Mouse (Mus musculus) thymus, postnatal 0 days (tissue): ENCODE data around the gene Zbtb32. TPM values are rescaled to one million over a fixed set of nuclear protein-coding genes. Genes with fewer than 3 reads are reported as not detected.

Experiments used
- DNase-seq: peaks from one replicate; pipeline ENCODE4 v3.0.0-alpha.2; 2015; ENCODE audit warnings: low spot score
- polyA plus RNA-seq: library from polyadenylated mRNA; unstranded; fragments of >200 nt; fragmentation: Nextera tagmentation; extraction: Ambion mirVana; gene quantifications from 2 replicates; pipeline ENCODE4 v1.2.1, GENCODE M21; 2015

Zbtb32 gene
- polyA plus RNA-seq, 1 experiment from 2014 or later = 0.31 TPM

DNA sequence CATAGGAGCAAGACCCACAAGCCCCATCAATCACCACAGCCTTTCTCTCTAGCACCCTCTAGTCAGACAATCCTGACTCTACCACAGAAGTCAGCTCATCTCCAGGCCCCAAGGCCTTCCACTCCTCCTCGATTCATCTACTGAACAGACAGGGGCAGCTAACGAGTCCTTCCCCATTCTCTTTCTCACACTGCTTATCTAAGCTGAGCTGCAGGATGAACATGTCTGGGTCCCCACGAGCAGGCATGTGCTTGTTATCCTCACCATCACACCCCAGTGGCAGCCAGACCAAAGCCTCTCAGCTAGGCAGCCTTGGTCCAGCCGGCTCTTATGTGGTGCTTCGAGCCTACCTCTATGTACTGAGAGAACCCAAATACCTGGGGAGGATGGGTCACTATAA, 26.3 kb downstream of the Zbtb32 start:
- DNase-seq = no peak

DNA sequence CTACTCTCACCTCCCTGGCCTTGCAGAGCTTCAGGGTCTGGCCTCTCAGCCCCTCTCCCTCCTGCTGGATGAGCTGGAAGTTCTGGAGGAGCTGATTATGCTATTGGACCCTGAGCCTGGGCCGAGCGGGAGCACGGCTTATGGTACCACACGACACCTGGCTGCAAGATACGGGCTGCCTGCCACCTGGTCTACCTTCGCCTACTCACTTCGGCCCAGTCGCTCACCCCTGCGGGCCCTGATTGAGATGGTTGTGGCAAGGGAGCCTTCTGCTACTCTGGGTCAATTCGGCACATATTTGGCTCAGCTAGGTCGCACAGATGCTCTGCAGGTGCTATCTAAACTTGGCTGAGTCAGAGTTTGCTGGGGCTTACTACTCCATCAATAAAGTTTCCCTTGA, 31.2 kb downstream of the Zbtb32 start:
- no peak for DNase-seq

DNA sequence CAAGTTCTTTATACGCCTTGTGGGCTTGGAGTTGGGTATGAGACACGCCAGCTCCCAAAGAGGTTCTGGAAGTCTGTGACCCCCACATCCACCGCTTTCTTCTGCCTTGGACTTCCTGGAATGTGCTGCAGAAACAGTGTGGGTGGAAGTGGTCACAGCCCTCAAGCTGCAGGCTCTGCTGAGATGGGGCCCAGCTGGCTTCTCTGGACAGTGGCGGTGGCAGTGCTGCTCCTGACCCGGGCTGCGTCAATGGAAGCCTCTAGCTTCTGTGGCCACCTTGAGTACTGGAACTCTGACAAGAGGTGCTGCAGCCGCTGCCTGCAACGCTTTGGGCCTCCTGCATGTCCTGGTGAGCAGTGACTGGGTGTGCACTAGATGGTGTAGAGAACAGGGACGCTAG, 32.7 kb downstream of the Zbtb32 start:
- DNase-seq = no peak

DNA sequence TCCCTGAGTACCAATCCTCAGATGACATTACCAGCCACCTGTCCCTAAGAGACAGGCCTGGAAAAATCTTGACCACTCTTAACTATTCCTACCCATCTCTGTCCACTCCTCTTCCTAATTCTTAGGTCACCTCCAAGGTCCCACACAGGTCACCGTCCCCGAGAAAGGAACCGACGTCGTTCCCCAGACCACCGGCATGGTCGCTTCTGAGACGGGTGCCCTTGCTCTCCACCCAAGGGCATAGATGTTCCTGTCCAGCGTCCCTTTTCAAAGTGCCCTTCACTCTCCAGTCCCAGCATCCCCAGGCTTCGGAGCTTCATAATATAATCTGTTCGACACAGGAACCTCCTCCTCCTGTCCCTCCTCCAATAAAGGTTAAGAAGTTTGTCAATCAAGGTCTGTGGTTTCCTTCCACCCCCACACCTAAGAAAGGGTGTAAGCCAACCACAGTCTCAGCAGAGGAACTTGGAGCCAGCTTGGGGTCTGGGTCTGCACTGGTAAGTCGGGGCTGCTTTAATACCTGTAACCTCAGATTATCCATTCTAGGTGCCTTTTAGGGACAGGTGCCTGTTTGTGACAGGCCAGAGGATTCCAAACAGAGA, 33.6 kb downstream of the Zbtb32 start, which contains the start of gene Igflr1:
TSS of gene Igflr1 (plus strand) at position 458 of the 602 bp plus-strand sequence.
- no peak for DNase-seq

DNA sequence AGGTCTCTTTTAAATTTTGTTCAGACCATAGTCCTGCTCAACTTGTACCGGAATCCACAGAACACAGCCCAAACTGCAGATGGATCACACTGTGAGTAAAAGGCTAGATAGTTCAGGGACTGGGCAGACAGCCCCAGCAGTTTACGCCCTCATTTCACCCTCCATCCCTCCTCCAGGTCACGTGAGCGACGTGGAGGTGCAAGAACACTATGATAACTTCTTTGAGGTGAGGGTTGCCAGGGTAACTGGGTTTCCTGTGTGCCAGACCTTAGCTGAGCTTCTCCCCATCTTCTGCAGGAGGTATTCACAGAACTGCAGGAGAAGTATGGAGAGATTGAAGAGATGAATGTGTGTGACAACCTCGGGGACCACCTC, 34.8 kb downstream of the Zbtb32 start:
- DNase-seq = peak; percentile 50

DNA sequence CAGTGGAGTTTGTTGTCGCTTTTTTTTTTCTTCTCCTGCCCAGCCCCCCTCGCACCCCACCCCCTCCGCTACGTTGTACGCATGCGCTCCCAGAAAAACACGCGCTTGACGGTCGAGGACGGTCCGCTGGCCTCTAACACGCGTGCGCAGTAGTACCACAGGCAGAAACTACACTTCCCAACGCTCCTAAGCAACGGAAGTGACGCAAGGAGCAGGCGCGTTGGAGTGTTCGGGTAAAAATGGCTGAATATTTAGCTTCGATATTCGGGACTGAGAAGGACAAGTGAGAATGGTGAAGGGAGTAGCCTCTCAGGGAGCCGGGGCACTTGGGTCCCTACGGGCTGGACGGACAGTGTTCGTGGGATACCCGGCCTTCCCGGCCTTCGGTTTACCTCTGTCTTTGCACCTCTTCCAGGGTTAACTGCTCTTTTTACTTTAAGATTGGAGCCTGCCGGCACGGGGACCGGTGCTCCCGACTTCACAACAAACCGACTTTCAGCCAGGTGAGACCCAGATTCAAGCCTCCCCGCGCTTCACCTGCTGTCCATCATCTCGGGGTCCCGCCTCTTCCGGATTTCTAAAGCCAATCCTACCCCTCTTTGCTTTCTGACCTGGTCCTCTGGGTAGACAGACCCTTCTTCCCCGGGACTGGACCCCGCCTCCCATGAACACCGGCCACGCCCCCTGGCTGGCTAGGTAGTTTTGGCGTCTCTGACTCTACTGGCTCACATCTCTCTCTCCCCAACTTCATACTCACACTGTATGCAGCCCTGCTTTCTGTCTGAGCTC, 35.4 kb downstream of the Zbtb32 start, which contains the start of the genes U2af1l4, Gm49396 and Psenen:
TSS of gene U2af1l4 (plus strand) at position 185 of the 789 bp plus-strand sequence.
TSS of gene Gm49396 (plus strand) at position 228 of the 789 bp plus-strand sequence.
TSS of gene Psenen (minus strand) at position 511 of the 789 bp plus-strand sequence.
- DNase-seq = peak; percentile 98

DNA sequence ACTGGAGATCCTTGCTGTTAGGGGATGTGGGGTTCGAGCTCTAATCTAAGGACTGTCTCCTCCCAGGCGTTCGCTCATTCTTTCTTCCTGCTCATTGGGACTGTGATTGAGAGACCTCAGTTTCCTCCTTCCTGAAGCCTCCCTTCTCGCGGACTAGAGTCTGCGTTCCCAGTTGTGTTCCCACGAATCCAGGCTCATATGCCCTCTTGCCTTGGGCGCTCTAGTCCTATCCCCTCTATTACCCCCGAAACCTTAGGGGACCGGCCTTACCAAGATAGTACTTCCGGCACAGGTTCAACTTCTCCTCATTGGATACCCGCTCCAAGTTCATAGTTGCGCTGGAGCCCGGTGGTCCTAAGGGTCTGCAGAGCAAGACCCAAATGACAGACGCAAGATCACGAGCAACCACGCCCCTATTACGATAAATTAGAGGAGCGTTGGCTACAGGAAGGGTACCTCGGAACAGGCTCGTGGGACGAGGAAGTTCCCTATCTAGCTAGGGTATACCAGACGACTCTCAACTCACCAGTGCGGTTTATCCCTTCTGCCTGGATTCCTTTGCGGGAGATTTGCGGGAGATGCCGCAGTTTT, 36.1 kb downstream of the Zbtb32 start:
- DNase-seq = no peak

DNA sequence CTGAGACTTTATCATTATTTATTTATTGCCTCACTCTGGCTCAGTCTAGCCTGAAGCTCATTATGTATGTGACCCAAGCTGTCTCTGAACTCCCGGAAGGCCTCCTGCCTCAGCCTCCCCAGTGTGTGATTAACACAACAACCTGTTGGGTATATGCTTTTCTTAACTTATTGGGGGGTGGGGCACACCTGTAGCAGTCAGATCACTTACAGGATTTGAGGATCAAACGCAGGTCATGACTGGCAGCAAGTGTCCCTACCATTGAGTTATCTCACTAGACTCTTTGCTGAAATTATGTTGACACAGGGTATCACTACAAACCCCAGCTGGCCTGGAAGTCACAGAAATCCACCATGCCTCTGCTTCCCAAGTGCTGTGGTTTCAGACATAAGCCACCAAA, 38.4 kb downstream of the Zbtb32 start:
- no peak for DNase-seq

DNA sequence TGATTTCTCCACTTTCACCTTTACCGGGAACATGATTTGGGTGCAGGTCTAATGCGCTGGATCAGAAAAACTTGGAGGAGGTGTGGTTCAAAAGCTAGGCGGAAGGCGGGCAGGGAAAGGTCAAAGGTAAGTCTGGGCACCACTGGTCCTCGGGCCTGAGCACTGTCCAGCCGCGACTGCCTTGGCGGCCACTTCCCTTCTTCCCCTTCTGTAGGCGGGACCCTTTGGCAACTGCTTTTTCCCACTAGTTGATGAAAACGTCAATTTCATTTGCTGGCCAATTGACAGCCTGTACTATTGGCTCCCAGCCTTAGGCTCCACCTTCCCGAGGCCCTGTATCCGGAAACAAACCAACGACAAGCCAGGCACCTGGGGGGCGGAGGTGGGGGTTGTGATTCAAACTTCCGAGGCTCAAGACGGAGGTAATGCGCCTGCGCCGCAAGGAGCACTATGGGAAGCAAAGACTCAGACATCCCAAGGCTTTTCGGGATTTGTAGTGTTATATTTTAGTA, 39.2 kb downstream of the Zbtb32 start, which contains the start of gene Lin37:
TSS of gene Lin37 (minus strand) at position 396 of the 512 bp plus-strand sequence.
- DNase-seq = peak; percentile 96

DNA sequence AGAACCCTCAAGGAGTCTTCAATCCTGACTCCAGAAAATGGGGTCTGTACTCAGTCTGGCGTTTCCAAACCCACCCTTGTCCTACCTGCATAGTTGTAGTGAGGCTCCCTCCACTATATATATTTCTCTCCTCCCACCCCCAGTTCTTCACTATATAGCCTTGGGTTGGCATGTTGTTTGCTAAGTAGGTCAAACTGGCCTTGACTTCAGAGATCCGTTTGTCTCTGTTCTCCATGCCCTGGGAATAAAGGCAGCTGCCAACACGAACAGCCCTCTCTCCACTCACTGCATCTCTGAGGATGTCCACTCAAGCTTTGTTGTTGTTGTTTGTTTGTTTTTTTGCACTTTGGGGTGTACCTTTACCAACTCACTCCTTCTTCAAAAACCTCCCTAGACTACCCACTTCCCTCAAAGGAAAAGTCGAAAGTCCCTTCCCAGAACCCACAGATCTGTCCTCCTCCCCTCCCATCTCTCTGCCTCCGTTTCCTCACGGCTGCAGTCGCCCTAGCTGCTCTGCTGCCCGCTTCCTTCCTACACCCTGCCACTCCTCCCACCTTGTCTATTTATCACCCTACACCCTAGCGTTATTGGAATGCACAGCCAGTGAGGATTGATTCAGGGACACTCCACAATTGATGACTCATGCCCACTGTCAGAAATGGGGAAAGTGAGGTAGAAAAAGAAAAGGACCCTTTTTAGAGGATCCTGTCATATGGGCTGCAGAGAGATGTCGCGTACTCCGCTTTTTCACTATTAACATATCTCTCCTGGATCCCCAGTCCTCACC, 39.9 kb downstream of the Zbtb32 start:
- DNase-seq = peak; percentile 16

DNA sequence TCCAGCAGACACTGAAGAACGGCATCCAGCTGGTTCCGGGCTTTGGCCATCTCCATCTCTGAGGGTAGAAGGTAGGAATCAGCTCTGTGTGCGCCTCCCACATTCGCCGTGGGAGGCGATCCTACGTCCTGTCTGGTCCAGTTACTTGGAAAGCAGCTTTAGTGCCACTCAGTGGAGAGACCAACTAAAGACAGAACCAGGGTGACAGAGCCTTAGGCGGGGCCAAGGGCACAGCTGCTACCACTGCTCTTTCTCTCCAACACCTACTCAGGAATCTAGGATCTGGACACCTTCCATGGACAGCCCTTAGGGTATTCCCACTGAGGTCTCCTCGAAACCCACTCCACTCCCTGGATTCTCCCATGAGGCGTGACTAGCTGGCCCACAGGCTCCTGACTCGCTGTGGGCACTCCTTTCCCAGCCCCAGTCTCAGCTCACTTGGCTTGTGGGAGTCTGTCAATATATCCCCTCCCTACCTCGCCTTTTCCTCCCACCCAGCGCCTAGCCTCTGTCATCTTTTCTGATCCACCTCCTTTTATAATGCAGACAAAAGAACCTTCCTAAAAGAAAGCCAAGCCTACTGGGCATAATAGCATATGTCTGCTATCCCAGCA, 40.7 kb downstream of the Zbtb32 start:
- DNase-seq = no peak

DNA sequence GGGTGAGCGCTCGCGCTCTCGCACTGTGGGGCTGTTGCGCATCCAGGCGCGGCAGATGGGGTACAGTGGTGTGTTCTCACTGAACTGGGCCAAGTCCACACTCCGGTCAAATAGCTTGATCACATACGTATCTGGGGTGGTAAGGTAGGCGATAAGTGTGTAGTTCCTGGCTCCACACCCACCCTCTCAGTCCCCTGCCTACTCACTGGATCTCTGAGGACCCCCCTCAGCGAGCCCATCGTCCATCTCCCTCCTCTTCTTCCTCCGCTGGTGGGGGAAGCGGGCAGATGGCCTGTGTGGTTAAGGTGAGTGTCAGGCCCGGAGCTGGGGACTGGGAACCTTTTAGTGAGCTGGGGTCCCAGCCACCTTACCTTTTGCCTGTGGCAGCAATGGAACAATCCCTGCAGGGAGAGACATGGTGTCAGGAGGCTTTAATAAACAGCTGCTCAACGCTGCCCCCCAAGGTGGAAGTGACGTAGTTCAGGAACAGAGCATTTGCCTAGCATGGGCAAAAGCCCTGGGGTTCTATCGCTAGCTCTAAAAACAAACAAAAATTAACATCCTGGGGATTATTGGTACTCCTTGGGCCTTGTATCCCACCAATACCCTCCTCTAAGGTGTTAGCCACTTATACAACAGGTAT, 41.7 kb downstream of the Zbtb32 start:
- peak; percentile 31 for DNase-seq

DNA sequence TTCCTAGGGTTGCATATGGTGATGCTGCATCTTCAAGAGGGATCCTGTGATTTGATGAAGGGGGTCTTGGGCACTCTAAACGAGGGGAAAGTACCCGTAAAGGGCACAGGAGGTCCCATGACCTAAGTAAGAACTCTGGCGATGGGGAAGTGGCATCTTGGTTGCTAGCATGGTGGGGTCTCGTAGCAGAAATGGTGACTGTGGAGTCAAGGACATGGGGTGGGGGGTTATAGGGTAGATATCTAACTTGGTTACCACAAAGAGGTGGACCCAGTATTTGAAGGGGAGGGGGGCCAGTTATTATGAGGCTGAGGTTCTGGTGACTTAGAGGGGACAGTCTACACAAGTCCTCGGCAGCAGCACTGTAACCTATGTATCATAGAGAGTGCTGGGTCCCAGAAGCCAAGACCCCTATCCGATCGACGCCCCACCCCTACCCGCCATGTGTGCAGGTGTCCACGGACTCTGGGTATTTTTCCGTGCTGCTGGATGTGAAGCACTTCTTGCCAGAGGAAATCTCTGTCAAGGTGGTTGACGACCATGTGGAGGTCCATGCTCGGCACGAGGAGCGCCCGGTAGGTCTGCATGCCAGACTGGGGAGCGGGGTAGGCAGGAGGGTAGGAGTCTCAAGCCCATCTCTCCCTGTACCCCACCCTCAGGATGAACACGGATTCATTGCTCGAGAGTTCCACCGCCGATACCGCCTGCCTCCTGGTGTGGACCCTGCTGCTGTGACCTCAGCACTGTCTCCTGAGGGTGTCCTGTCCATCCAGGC, 44.7 kb downstream of the Zbtb32 start:
- DNase-seq = no peak

DNA sequence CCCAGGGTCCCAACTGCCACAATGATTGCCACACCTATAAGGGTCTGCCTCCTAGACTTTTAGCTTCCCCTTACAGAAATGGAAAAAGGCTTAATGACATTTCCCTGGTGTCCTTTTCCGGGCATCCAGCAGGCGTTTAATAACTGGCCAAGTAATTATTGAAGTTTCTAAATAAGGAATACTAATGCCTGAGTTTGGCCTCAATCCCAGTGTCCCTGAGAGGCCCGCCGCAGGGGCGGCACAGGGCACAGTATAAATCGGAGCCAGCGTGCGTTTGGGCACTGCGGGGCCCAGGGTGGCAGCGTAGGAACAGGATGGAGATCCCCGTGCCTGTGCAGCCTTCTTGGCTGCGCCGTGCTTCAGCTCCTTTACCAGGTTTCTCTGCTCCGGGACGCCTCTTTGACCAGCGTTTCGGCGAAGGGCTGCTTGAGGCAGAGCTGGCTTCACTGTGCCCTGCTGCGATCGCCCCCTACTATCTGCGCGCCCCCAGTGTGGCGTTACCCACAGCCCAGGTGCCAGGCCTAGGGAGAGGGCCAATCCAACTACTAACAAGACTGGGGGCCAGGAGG, 45.6 kb downstream of the Zbtb32 start:
- DNase-seq = peak; percentile 33

DNA sequence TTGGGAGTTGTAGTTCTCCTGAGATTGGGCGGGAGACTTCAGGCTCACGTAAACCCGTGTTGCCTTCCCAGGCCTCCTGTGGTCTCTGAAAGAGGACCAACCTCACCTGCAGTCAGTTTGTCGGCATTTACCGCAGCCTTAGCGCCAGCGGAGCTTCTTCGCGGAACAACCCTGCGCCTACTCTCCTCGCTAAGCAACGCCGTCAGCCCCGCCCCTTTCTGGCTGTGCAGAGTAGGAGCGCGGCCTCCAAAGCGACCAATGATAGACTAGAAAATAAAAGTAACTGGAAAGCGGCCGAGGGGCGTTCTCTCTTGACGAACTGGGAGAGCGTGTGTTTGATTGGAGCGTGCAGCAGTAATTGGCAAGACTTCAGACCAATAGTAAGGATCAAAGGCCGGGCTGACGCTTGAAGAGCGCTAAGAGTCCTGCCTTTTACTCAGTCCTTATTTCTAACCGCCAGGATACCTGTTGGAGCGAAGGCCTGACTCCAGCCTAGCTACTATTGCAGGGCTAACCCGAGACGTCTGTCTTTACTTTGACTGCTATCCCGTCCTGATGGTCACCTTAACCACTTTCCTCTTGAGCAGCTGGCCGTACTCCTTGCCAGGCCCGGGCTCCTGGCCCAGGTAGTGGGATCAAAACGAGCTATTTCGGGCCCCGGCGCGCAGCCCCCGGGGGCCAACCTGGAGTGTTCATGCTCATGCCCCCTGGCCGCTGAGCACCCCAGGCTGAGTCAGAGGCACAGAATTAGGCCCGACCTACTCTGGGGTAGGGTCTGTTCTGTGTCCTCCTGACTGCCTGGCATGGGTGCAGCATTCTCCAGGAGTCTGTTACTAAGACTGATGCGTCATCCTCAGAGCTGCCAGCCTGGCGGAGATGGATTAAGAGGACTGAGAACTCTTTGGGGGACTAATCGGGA, 46.3 kb downstream of the Zbtb32 start, which contains the start of the genes Hspb6 and Proser3:
TSS of gene Hspb6 (plus strand) at position 77 of the 919 bp plus-strand sequence.
TSS of gene Proser3 (minus strand) at position 198 of the 919 bp plus-strand sequence.
- DNase-seq = peak; percentile 98

DNA sequence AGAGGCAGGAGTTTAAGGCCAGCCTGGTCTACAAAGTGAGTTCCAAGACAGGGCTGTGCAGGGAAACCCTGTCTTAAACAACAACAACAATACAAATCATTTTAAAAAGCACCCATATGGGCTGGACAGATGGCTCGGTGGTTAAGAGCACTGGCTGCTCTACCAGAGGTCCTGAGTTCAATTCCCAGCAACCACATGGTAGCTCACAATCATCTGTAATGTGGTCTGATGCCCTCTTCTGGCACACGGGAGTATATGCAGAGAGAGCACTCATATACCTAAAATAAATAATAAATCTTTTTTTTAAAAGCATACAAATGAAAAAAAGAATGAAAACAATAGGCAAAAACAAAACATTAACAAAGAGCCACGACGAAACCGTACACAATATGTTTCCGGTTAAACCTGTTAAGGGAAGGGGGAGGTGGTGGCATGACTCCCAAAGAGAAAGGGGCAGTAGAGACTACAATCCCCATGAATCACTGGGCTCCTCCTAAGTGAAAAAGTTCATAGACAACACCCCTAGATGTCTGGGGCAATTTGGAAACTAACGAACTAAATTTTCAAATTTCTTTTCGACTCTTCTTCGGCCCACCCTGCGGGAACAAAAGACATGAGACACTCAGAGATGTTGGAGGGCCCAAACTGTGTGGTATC, 47.1 kb downstream of the Zbtb32 start:
- no peak for DNase-seq

DNA sequence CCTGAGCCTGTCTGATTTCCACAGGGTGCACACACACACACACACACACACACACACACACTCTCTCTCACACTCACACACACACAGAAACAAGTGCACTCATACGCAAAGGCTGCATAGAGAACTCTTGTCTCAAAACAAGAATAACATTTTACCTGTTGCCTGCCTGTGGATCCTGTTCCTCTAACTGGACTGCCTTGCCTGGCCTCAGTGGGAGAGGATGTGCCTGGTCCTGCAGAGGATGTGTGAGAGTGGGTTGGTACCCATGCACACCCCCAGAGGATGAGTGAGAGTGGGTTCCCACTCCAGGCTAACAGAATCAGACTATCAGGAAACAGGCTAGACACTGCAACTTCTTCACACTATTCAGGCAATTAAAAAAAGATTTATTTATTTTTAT, 48.1 kb downstream of the Zbtb32 start:
- DNase-seq = no peak
